Mouse (Mus musculus) gastrocnemius, postnatal 10 days (tissue): ENCODE measurements at regions not wholly inside any gene's neighbourhood (a gene's known extent, or its start where the extent isn't known, plus 50 kb on each side); places are given as distances from the start of the nearest gene placed in this dataset.
"Not testable (repeated sequence)": the region's sequence is repeated elsewhere in the genome, so short reads cannot be mapped to it uniquely, and the experiment has no call there.

ENCODE experiments used
- DNase-seq: peaks from one replicate; pipeline ENCODE4 v3.0.0; 2021; ENCODE audit warnings: mixed read lengths

GRCm38 (mm10) chr1:47299311-47299710, 406.7 kb upstream of the Slc39a10 start:
- DNase-seq = no peak

- no peak for DNase-seq
These were observed 393.0 kb upstream of the Slc39a10 start for GRCm38 (mm10) chr1:47285639-47286038.

GRCm38 (mm10) chr1:47278321-47279020, 385.8 kb upstream of the Slc39a10 start:
- no peak for DNase-seq

GRCm38 (mm10) chr1:47277839-47278238, 385.2 kb upstream of the Slc39a10 start:
- DNase-seq = no peak

GRCm38 (mm10) chr1:47272131-47272530, 379.5 kb upstream of the Slc39a10 start:
- no peak for DNase-seq

- DNase-seq = no peak
These were observed 371.0 kb upstream of the Slc39a10 start for GRCm38 (mm10) chr1:47263611-47264010.

GRCm38 (mm10) chr1:47261505-47262130, 369.0 kb upstream of the Slc39a10 start:
- no peak for DNase-seq

GRCm38 (mm10) chr1:47250706-47251105, 358.1 kb upstream of the Slc39a10 start:
- not testable (repeated sequence) for DNase-seq

- DNase-seq = no peak
These were observed 324.4 kb upstream of the Slc39a10 start for GRCm38 (mm10) chr1:47217088-47217487.

- DNase-seq = no peak
These were observed 323.9 kb upstream of the Slc39a10 start for GRCm38 (mm10) chr1:47216419-47217002.

GRCm38 (mm10) chr1:47213476-47213875, 320.8 kb upstream of the Slc39a10 start:
- DNase-seq = no peak

- DNase-seq = no peak
These were observed 300.3 kb upstream of the Slc39a10 start for GRCm38 (mm10) chr1:47193001-47193400.

GRCm38 (mm10) chr1:47164417-47164816, 271.8 kb upstream of the Slc39a10 start:
- no peak for DNase-seq

GRCm38 (mm10) chr1:47163808-47164410, 271.3 kb upstream of the Slc39a10 start:
- DNase-seq = no peak

- not testable (repeated sequence) for DNase-seq
These were observed 237.4 kb upstream of the Slc39a10 start for GRCm38 (mm10) chr1:47130031-47130430.

GRCm38 (mm10) chr1:47119636-47120035, 227.0 kb upstream of the Slc39a10 start:
- no peak for DNase-seq

GRCm38 (mm10) chr1:47116681-47117080, 224.0 kb upstream of the Slc39a10 start:
- not testable (repeated sequence) for DNase-seq

- no peak for DNase-seq
These were observed 219.8 kb upstream of the Slc39a10 start for GRCm38 (mm10) chr1:47112494-47112893.

- DNase-seq = no peak
These were observed 211.4 kb upstream of the Slc39a10 start for GRCm38 (mm10) chr1:47104055-47104454.

- DNase-seq = no peak
These were observed 210.8 kb upstream of the Slc39a10 start for GRCm38 (mm10) chr1:47103321-47103988.

GRCm38 (mm10) chr1:47097084-47097996, 204.7 kb upstream of the Slc39a10 start:
- no peak for DNase-seq
